Mouse (Mus musculus) B cell, adult 2 months (primary cell): ENCODE results near the gene Bnip1.

Experiments
- DNase-seq, 2 experiments: peaks; one replicate each; pipeline ENCODE4 v3.0.0; 2022

The Bnip1 gene

GRCm38 (mm10) chr17:26840922-26841731 is 60.3 kb downstream of the Bnip1 start:
- no peak for DNase-seq

GRCm38 (mm10) chr17:26841981-26842380 is 61.1 kb downstream of the Bnip1 start:
- no peak for DNase-seq
